Mouse (Mus musculus) stomach, embryonic 14.5 days (tissue): ENCODE measurements around the gene Cdkal1. TPM values are rescaled to one million over a fixed set of nuclear protein-coding genes. Genes with fewer than 3 reads are reported as not detected.

Experiments used
- ATAC-seq: fragments of 200-750 bp; cut with Nextera tagmentation; 2 replicates; pipeline ENCODE4 v1.8.0; 2017; ENCODE audit warnings: low read depth, moderate TSS enrichment; ENCODE audit not compliant: insufficient number of reproducible peaks, insufficient read depth, low FRiP score
- H3K27ac ChIP-seq: fragments of 300-500 bp; sonication (generic); 2 replicates; pipeline ENCODE4 v1.5.1; 2014; ENCODE audit warnings: mild to moderate bottlenecking, low read length, moderate library complexity, mixed read lengths
- H3K27me3 ChIP-seq: fragments of 300-500 bp; sonication (generic); 2 replicates; pipeline ENCODE4 v1.6.1; 2014; ENCODE audit warnings: low read length, control low read depth, mixed read lengths; ENCODE audit not compliant: control insufficient read depth, insufficient read depth
- H3K36me3 ChIP-seq: fragments of 300-500 bp; sonication (generic); 2 replicates; pipeline ENCODE4 v1.6.1; 2014; ENCODE audit warnings: mild to moderate bottlenecking, control low read depth, low read length, moderate library complexity, mixed read lengths; ENCODE audit not compliant: control insufficient read depth, insufficient read depth
- H3K4me1 ChIP-seq: fragments of 300-500 bp; sonication (generic); 2 replicates; pipeline ENCODE4 v1.6.1; 2014; ENCODE audit warnings: low read length, control low read depth, mixed read lengths; ENCODE audit not compliant: control insufficient read depth, insufficient read depth
- H3K4me2 ChIP-seq: fragments of 300-500 bp; sonication (generic); replicated peaks from 2 replicates; pipeline ENCODE4 v1.6.1; 2014; ENCODE audit warnings: low read depth, low read length, control low read depth
- H3K4me3 ChIP-seq: fragments of 300-500 bp; sonication (generic); 2 replicates; pipeline ENCODE4 v1.5.1; 2014; ENCODE audit warnings: low read depth, low read length, control low read depth
- H3K9ac ChIP-seq: fragments of 300-500 bp; sonication (generic); replicated peaks from 2 replicates; pipeline ENCODE4 v1.6.1; 2014; ENCODE audit warnings: low read depth, mild to moderate bottlenecking, control low read depth, low read length, moderate library complexity, mixed read lengths
- H3K9me3 ChIP-seq: fragments of 300-500 bp; sonication (generic); 2 replicates; pipeline ENCODE4 v1.6.1; 2016; ENCODE audit warnings: low read depth, low read length, control low read depth; ENCODE audit not compliant: control insufficient read depth
- WGBS: fragments of 180-500 bp; shearing (Covaris S2); extraction: QIAGEN DNeasy Blood & Tissue Kit; methylation state at CpG from one replicate; pipeline ENCODE4 v1.1.7; 2014; 5-methylcytosine and 5-hydroxymethylcytosine counted together
- polyA plus RNA-seq: library from polyadenylated mRNA; unstranded; fragments of >200 nt; fragmentation: Nextera tagmentation; extraction: Ambion mirVana; gene quantifications from 2 replicates; pipeline ENCODE4 v1.2.1, GENCODE M21; 2014

Cdkal1 gene
- polyA plus RNA-seq, 1 experiment from 2014 or later: 44.8 TPM

DNA sequence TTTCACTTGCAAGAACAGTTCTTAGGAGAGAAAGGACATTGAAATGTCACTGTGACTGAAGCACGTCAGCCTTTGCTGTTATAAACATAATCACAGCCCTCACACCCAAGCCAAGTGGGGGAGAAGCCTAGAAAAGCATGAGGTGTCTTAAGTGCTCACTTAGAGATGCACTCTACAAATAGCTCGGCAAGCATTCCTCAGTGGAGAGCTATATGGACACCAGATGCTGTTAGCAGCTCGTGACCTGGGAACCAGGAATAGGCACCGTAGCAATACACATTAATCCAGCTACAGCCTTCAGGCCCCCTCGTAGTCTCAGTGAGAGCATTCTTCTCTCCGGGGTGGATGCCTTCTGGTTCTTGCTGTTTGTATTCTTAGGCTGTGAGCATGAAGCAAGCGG lies 664.9 kb downstream of the Cdkal1 start:
- no peaks in the 10 kb centered on the region for H3K9me3 ChIP-seq
- no peak overlapping the region for H3K4me2 ChIP-seq
- WGBS: 65% methylated on average over 7 of the region's 7 CpGs
- no peaks in the 10 kb centered on the region for H3K4me1 ChIP-seq
- no peak overlapping the region for H3K27ac ChIP-seq
- no peaks in the 10 kb centered on the region for H3K27me3 ChIP-seq
- ATAC-seq: no peak
- H3K36me3 ChIP-seq: no peaks in the 10 kb centered on the region
- no peak overlapping the region for H3K9ac ChIP-seq
- H3K4me3 ChIP-seq: no peak overlapping the region

GRCm38 (mm10) chr13:29186748-29187147 lies 668.7 kb downstream of the Cdkal1 start:
- no peak overlapping the region for H3K9ac ChIP-seq
- no peaks in the 10 kb centered on the region for H3K4me1 ChIP-seq
- no peak overlapping the region for H3K4me3 ChIP-seq
- no peaks in the 10 kb centered on the region for H3K36me3 ChIP-seq
- H3K9me3 ChIP-seq: no peaks in the 10 kb centered on the region
- no peak for ATAC-seq
- no peak overlapping the region for H3K4me2 ChIP-seq
- H3K27ac ChIP-seq: no peak overlapping the region
- H3K27me3 ChIP-seq: no peaks in the 10 kb centered on the region
- 90% methylated on average over 5 of the region's 5 CpGs for WGBS

DNA sequence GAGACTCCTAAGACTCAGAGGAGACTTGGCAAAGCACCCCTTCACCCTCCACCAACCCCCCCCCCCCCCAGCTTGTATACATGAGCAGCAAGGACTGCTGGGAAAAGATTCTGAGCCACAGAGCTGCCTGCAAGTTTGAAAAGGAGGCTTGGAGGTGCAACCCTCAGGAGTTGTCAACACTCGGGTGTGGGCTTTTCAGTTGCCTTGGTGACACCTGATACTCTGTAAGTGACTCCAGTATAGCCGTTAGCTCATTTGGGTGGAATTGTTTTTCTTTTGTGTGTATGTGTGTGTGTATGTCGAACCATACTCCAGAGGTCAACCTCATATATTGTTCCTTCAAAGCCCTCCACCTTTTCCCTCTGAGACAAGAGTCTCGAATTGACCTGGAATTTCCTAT lies 669.9 kb downstream of the Cdkal1 start:
- ATAC-seq: no peak
- Histone ChIP-seq H3K36me3 (no peaks in the 10 kb centered on the region), H3K4me1 (no peaks in the 10 kb centered on the region), H3K4me2 (no peak overlapping the region), H3K27me3 (no peaks in the 10 kb centered on the region), H3K27ac (no peak overlapping the region), H3K4me3 (no peak overlapping the region), H3K9ac (no peak overlapping the region), H3K9me3 (no peaks in the 10 kb centered on the region)
- WGBS: 49% methylated on average over 4 of the region's 4 CpGs

GRCm38 (mm10) chr13:29184545-29184944 lies 670.9 kb downstream of the Cdkal1 start:
- 65% methylated on average over 2 of the region's 2 CpGs for WGBS
- Histone ChIP-seq H3K4me3 (no peak overlapping the region), H3K4me2 (no peak overlapping the region), H3K9ac (no peak overlapping the region), H3K27me3 (no peaks in the 10 kb centered on the region), H3K9me3 (no peaks in the 10 kb centered on the region), H3K27ac (no peak overlapping the region), H3K36me3 (no peaks in the 10 kb centered on the region), H3K4me1 (no peaks in the 10 kb centered on the region)
- no peak for ATAC-seq

- 90% methylated on average over 4 of the region's 4 CpGs for WGBS
These were observed 675.6 kb downstream of the Cdkal1 start for GRCm38 (mm10) chr13:29179861-29180260.

GRCm38 (mm10) chr13:29179260-29179659 lies 676.2 kb downstream of the Cdkal1 start:
- no peak for ATAC-seq
- Histone ChIP-seq H3K4me2 (no peak overlapping the region), H3K36me3 (no peaks in the 10 kb centered on the region), H3K4me1 (no peaks in the 10 kb centered on the region), H3K4me3 (no peak overlapping the region), H3K9me3 (no peaks in the 10 kb centered on the region), H3K9ac (no peak overlapping the region), H3K27ac (no peak overlapping the region), H3K27me3 (no peaks in the 10 kb centered on the region)
- 89% methylated on average over 4 of the region's 4 CpGs for WGBS

More at GRCm38 (mm10) chr13:29179861-29180260, 675.6 kb downstream of the Cdkal1 start:
- no peak for ATAC-seq
- Histone ChIP-seq H3K4me1 (no peaks in the 10 kb centered on the region), H3K9ac (no peak overlapping the region), H3K4me2 (no peak overlapping the region), H3K27me3 (no peaks in the 10 kb centered on the region), H3K27ac (no peak overlapping the region), H3K36me3 (no peaks in the 10 kb centered on the region), H3K9me3 (no peaks in the 10 kb centered on the region), H3K4me3 (no peak overlapping the region)

DNA sequence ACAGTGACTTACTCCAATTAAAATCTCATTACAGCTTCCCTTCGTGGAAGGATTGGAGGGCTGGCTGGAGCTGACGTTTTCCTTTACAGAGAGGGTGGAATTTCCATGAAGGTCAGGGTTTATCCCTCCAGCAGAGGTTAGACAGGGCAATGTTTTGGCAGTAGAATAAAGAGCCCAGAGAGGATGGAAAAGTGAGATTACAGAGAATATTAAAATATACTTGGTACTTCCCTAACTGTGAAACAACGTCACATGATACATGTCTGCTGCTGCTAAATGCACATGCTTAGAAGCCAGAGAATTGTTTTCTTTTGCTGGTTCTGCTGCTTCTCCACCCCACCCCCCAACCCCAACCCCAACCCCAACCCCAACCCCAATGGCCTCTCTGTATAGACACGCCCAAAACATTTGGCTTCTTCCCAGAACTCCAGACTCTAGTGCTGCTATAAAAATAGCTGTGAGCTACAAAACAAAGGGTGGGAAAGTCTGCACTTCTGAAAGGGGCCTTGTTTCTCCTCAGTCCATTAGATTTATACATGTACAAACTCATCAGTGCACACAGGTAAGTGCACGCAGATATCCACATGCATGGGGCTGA lies 677.5 kb downstream of the Cdkal1 start:
- H3K27ac ChIP-seq: no peak overlapping the region
- 36% methylated on average over 5 of the region's 5 CpGs for WGBS
- H3K27me3 ChIP-seq: no peaks in the 10 kb centered on the region

DNA sequence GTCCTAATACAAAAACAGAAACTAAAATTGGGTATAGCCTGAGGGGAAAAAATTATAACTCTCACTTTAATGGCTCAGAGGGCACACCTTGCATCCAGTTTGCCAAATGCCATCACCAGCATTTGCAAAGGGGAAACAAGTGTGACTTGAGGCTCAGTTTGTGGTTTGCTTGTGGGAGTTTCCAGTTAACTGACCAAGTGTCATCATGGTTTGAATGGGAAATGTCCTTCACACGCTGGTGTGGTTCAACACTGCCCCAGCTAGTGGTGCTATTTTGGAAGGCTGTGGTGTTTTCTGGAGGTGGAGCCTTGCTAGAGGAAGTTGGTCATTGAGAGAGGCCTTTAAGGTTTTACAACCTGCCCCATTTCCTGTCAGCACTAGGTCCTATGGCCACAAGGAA lies 686.1 kb downstream of the Cdkal1 start:
- ATAC-seq: no peak
- Histone ChIP-seq H3K9ac (no peak overlapping the region), H3K27ac (no peak overlapping the region), H3K4me2 (no peak overlapping the region), H3K36me3 (no peaks in the 10 kb centered on the region), H3K4me3 (no peak overlapping the region), H3K27me3 (no peaks in the 10 kb centered on the region), H3K9me3 (no peaks in the 10 kb centered on the region), H3K4me1 (no peaks in the 10 kb centered on the region)
- WGBS: 38% methylated on average over 1 of the region's 1 CpGs

More for the DNA sequence above, 677.5 kb downstream of the Cdkal1 start:
- H3K36me3 ChIP-seq: no peaks in the 10 kb centered on the region
- no peak overlapping the region for H3K4me3 ChIP-seq
- H3K4me1 ChIP-seq: no peaks in the 10 kb centered on the region
- no peaks in the 10 kb centered on the region for H3K9me3 ChIP-seq
- no peak overlapping the region for H3K9ac ChIP-seq
- H3K4me2 ChIP-seq: no peak overlapping the region
- ATAC-seq: no peak

- Histone ChIP-seq H3K4me3 (no peak overlapping the region), H3K36me3 (no peaks in the 10 kb centered on the region), H3K4me1 (no peaks in the 10 kb centered on the region), H3K27ac (no peak overlapping the region), H3K4me2 (no peak overlapping the region), H3K9me3 (no peaks in the 10 kb centered on the region), H3K27me3 (no peaks in the 10 kb centered on the region), H3K9ac (no peak overlapping the region)
- 45% methylated on average over 15 of the region's 15 CpGs for WGBS
- no peak for ATAC-seq
These were observed 690.5 kb downstream of the Cdkal1 start for GRCm38 (mm10) chr13:29164845-29165524.
